Mouse (Mus musculus) myocyte (in vitro differentiated cells): ENCODE data around the gene Gm7358. TPM values are rescaled to one million over a fixed set of nuclear protein-coding genes. Genes with fewer than 3 reads are reported as not detected.
"Not testable (repeated sequence)": the region's sequence is repeated elsewhere in the genome, so short reads cannot be mapped to it uniquely, and the experiment has no call there.

Experiments used
- H3K27me3 ChIP-seq: one replicate; pipeline ENCODE4 v1.6.1; 2011; ENCODE audit not compliant: control insufficient read depth, insufficient read depth, insufficient read length
- H3K36me3 ChIP-seq: one replicate; pipeline ENCODE4 v1.6.1; 2011; ENCODE audit not compliant: control insufficient read depth, insufficient read depth
- H3K4me2 ChIP-seq: one replicate; pipeline ENCODE4 v1.6.1; 2011; ENCODE audit warnings: low read depth, control low read depth
- H3K4me3 ChIP-seq: one replicate; pipeline ENCODE4 v1.5.1; 2011; ENCODE audit warnings: mild to moderate bottlenecking, control low read depth, moderate library complexity
- H3K79me2 ChIP-seq: one replicate; pipeline ENCODE4 v1.6.1; 2011; ENCODE audit not compliant: control insufficient read depth, insufficient read depth
- H3ac ChIP-seq: one replicate; pipeline ENCODE4 v1.6.1; 2011; ENCODE audit not compliant: control insufficient read depth, insufficient read length
- polyA plus RNA-seq: library from polyadenylated mRNA; unstranded; fragments of >200 nt; fragmentation: generic; extraction: Trizol; gene quantifications from one replicate; pipeline ENCODE4 v1.2.1, GENCODE M21; 2012; ENCODE audit warnings: missing spikeins

Gene Gm7358
- not detected for polyA plus RNA-seq

GRCm38 (mm10) chr17:14059431-14059830, at the start of gene Gm7358:
TSS of gene Gm7358 (minus strand) at chr17:14059531.
- H3K36me3 ChIP-seq, H3K27me3 ChIP-seq, H3K4me3 ChIP-seq, H3K79me2 ChIP-seq, H3K4me2 ChIP-seq, H3ac ChIP-seq: not testable (repeated sequence)

DNA sequence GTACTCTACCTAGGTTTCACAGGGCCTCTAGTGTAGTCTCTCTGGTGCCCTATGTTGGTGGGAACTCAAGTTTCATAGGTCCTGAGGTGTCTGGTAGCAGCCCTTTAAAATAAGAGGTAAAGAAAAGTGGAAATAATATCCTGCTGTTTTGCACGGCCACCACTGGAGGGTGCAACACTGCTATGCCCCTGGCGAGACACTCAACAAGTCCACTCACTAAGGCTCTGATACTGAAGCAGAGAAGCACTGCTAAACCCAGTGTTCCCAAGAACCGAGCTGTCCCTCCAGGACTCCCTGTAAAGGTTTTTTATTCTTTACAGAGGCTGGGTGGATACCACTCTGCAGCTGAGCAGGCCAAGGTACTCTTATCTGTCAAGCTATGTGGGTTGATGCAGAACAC, 43.7 kb upstream of the Gm7358 start:
- H3K36me3 ChIP-seq, H3K79me2 ChIP-seq, H3ac ChIP-seq, H3K4me2 ChIP-seq, H3K4me3 ChIP-seq: not testable (repeated sequence)
- peaks cover 13% of the 10 kb centered on the region for H3K27me3 ChIP-seq

DNA sequence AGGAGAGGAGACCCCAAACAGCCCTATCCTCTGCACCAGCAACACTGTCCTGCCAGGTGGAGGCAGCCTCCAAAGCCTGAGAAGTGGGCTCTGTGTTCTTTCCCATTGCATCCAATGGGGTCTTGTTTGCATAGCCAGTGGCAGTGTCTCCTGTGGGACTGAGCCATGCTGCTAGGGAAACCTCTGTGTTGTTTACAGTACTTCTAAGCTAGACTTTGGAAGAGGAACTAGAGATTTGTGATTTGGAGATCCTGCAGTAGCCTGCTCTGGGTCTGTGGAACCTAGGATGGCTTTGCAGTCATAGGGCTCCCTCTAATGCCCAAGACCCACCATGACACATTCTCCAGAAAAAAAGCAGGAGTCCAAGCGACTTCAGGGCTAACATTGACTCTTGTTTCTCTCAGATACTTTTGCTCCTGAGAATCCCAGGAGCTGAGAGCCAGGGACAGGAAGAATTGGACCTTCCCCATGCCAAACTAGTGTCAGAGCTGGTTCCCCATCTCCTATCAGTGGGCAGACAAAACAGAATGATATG, 42.2 kb upstream of the Gm7358 start:
- not testable (repeated sequence) for H3K36me3 ChIP-seq, H3K4me3 ChIP-seq, H3K79me2 ChIP-seq, H3K4me2 ChIP-seq, H3ac ChIP-seq
- peaks cover 13% of the 10 kb centered on the region for H3K27me3 ChIP-seq

GRCm38 (mm10) chr17:14099886-14100285, 40.6 kb upstream of the Gm7358 start:
- peaks cover 13% of the 10 kb centered on the region for H3K27me3 ChIP-seq
- H3K79me2 ChIP-seq, H3K36me3 ChIP-seq, H3K4me3 ChIP-seq, H3K4me2 ChIP-seq, H3ac ChIP-seq: not testable (repeated sequence)

- H3ac ChIP-seq, H3K27me3 ChIP-seq, H3K36me3 ChIP-seq, H3K4me2 ChIP-seq, H3K4me3 ChIP-seq, H3K79me2 ChIP-seq: not testable (repeated sequence)
Observed at GRCm38 (mm10) chr17:14094165-14094564, 34.8 kb upstream of the Gm7358 start.

DNA sequence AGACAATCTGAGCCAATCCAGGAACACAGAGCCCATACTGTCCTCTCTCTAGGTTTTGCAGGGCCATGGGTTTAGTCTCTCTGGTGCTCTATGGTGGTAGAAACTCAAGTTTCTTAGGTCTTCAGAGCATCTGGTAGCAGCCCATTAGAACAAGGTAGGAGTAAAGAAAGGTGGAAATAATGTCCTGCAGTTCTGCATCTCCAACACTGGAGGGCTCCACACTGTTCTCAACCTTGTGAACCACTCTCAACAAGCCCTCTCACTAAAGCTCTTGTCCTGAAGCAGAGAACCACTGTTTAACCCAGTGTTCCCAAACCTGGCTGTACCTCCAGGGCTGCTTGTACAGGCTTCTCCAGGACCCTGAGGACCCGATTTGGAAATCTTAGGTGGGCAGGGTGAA, 27.3 kb upstream of the Gm7358 start:
- not testable (repeated sequence) for H3K4me3 ChIP-seq, H3K36me3 ChIP-seq, H3K27me3 ChIP-seq, H3K79me2 ChIP-seq, H3K4me2 ChIP-seq, H3ac ChIP-seq

DNA sequence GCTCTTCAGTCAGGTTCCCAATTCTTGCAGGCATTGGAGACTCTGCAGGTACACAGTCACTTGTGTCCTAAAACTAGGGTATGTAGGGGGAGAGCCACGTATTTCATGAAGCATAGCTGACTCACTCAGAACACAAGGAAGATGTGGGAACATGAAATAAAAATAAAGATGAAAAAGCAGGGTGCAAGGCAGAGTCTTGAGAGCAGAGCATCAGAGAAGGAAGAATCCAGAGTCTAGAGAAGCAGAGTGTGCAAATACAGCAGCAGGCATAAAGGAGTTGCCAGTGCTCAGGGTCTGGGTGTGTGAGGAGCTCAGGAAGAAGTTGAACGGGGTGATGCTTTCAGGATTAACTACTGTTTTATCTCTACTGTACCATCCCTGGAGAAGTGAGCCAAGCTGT, 17.5 kb downstream of the Gm7358 start:
- H3K4me3 ChIP-seq, H3K79me2 ChIP-seq, H3K27me3 ChIP-seq, H3K4me2 ChIP-seq, H3K36me3 ChIP-seq, H3ac ChIP-seq: not testable (repeated sequence)

DNA sequence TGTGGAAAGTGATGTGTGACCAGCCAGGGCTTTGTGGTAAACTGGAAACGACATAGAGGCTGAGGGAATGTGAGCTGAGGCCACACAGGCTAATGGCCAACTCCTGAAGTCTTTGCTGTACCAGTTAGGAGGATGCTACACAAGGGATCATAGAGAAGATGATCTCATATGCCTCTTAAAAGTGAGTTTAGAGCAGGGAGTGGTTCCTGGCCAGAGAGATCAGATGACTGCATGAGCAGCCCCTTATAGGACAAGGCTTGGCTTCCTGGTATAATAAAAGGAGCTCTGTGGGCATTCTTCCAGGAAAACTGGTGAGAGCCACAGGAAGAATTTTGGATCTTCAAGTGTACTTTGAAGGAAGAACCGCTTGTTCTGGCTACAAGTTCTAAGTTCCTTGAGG, 22.3 kb downstream of the Gm7358 start:
- H3K4me2 ChIP-seq, H3ac ChIP-seq, H3K79me2 ChIP-seq, H3K36me3 ChIP-seq, H3K4me3 ChIP-seq, H3K27me3 ChIP-seq: not testable (repeated sequence)

DNA sequence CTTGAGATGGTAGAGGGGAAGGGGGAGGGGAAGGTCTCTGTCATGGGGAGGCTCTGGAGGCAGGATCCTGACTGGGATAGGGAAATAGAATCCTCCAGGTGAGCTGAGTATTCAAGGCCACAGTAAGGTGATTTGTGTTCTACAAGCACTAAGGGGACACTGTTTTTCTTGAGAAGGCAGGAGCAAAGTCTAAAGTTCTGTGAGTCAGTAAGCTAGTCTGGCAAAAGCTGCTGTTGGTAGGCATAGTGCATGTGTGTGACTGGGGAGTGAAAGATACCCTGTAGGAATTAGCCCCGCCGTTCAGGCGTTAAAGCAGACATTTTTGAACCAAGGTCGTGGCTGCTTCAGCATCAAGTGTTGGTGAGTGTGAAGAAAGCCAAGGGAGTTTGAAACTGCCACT, 23.2 kb downstream of the Gm7358 start:
- not testable (repeated sequence) for H3K36me3 ChIP-seq, H3K27me3 ChIP-seq

More for the DNA sequence above, 23.2 kb downstream of the Gm7358 start:
- H3K79me2 ChIP-seq, H3ac ChIP-seq, H3K4me3 ChIP-seq, H3K4me2 ChIP-seq: not testable (repeated sequence)

Other genes starting within 250 kb of the Gm7358 start
- not detected for gene Gm7168, start 111.2 kb downstream of the Gm7358 start, polyA plus RNA-seq
- gene Gm7356, start 55.8 kb downstream of the Gm7358 start, polyA plus RNA-seq, result not detected
- 0.95 TPM for gene Dact2, start 144.8 kb upstream of the Gm7358 start, polyA plus RNA-seq
- 12.6 TPM for gene Smoc2, start 220.0 kb upstream of the Gm7358 start, polyA plus RNA-seq